Mouse (Mus musculus) kidney, adult 2 months (tissue): ENCODE results near the gene Alpk3.

Experiments used
- CTCF ChIP-seq: fragments of 200-500 bp; conservative IDR thresholded peaks from 2 replicates; pipeline ENCODE4 v1.5.1; 2011; ENCODE audit warnings: low read depth, mild to moderate bottlenecking, control low read depth, low read length, moderate library complexity, mixed read lengths; ENCODE audit not compliant: insufficient read depth, insufficient read length
- POLR2A ChIP-seq: fragments of 200-500 bp; IDR thresholded peaks from one replicate; pipeline ENCODE4 v1.6.1; 2011; ENCODE audit warnings: low read depth, low read length, control low read depth

DNA sequence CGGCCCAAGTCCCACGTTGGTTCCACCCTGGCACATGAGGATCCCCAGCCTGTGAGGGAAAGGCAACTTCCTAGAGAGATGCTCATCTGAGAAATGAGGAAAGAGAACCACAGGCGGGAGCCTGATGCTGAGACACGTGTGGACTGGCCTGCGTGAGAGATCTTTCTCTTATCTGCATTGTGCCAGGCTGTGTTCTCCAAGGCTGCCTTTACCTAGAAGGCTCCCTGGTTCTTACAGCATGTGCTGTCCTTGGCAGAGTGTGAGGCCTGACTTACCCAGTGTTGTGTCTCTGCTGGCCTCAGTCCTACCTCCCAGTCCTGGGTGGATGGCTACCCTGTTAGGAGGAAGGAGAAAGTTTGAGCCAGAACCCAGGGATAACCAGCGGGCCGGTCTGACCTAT lies 45.5 kb downstream of the Alpk3 start:
- TF ChIP-seq CTCF (no peak), POLR2A (no peak)
